Mouse (Mus musculus): ENCODE results near the gene Serpinb3d. TPM values are rescaled to one million over a fixed set of nuclear protein-coding genes. Genes with fewer than 3 reads are reported as not detected.
"Not testable (repeated sequence)": the region's sequence is repeated elsewhere in the genome, so short reads cannot be mapped to it uniquely, and the experiment has no call there.

The Serpinb3d gene
- polyA plus RNA-seq (2015; fragmentation: Nextera tagmentation; extraction: Ambion mirVana) = not detected in 2 replicates

- H3K4me2 ChIP-seq (replicated peaks) = no peak within 1 kb of the TSS
- no peak for ATAC-seq (ENCODE audit: insufficient number of reproducible peaks, low FRiP score, low TSS enrichment, low read depth)
- no peaks in the 10 kb centered on the region for H3K4me1 ChIP-seq
- no peak within 1 kb of the TSS for H3K9ac ChIP-seq
- H3K9me3 ChIP-seq (replicated peaks) = no peaks in the 10 kb centered on the region
- no peaks in the 10 kb centered on the region for H3K36me3 ChIP-seq
- no peaks in the 10 kb centered on the region for H3K27me3 ChIP-seq
- H3K4me3 ChIP-seq (replicated peaks) = no peak within 1 kb of the TSS
- no peak within 1 kb of the TSS for H3K27ac ChIP-seq (replicated peaks)
Measured at GRCm38 (mm10) chr1:107083406-107083805, at the start of gene Serpinb3d. Gene Serpinb3d (minus strand): TSS chr1:107083506.

GRCm38 (mm10) chr1:107127453-107127852 is 44.1 kb upstream of the Serpinb3d start:
- not testable (repeated sequence) for H3K9ac ChIP-seq; ATAC-seq (ENCODE audit: insufficient number of reproducible peaks, low FRiP score, low TSS enrichment, low read depth); H3K27me3 ChIP-seq; H3K36me3 ChIP-seq; H3K27ac ChIP-seq (replicated peaks); H3K4me1 ChIP-seq; H3K9me3 ChIP-seq (replicated peaks); H3K4me2 ChIP-seq (replicated peaks); H3K4me3 ChIP-seq (replicated peaks)

GRCm38 (mm10) chr1:107098417-107098816 is 15.1 kb upstream of the Serpinb3d start:
- H3K4me2 ChIP-seq (replicated peaks) = no peak overlapping the region
- no peak overlapping the region for H3K9ac ChIP-seq
- H3K27me3 ChIP-seq = no peaks in the 10 kb centered on the region
- no peaks in the 10 kb centered on the region for H3K9me3 ChIP-seq (replicated peaks)
- no peaks in the 10 kb centered on the region for H3K36me3 ChIP-seq
- no peak for ATAC-seq (ENCODE audit: insufficient number of reproducible peaks, low FRiP score, low TSS enrichment, low read depth)
- H3K27ac ChIP-seq (replicated peaks) = no peak overlapping the region
- H3K4me3 ChIP-seq (replicated peaks) = no peak overlapping the region
- WGBS = 82% methylated on average over 2 of the region's 2 CpGs
- no peaks in the 10 kb centered on the region for H3K4me1 ChIP-seq

GRCm38 (mm10) chr1:107052203-107052602 is 31.1 kb downstream of the Serpinb3d start, which contains the start of gene Serpinb3a:
Gene Serpinb3a (minus strand): TSS chr1:107052303.
- ATAC-seq (ENCODE audit: insufficient number of reproducible peaks, low FRiP score, low TSS enrichment, low read depth) = no peak
- Histone ChIP-seq H3K9ac (no peak within 1 kb of the TSS), H3K9me3 (replicated peaks) (no peaks in the 10 kb centered on the region), H3K27ac (replicated peaks) (no peak within 1 kb of the TSS), H3K27me3 (no peaks in the 10 kb centered on the region), H3K36me3 (no peaks in the 10 kb centered on the region), H3K4me3 (replicated peaks) (no peak within 1 kb of the TSS), H3K4me2 (replicated peaks) (no peak within 1 kb of the TSS), H3K4me1 (no peaks in the 10 kb centered on the region)
- 72% methylated on average over 1 of the region's 1 CpGs for WGBS

GRCm38 (mm10) chr1:107034236-107034635 is 49.1 kb downstream of the Serpinb3d start:
- H3K4me1 ChIP-seq = not testable (repeated sequence)
- 84% methylated on average over 3 of the region's 3 CpGs for WGBS

More at GRCm38 (mm10) chr1:107034236-107034635, 49.1 kb downstream of the Serpinb3d start:
- not testable (repeated sequence) for H3K9ac ChIP-seq; ATAC-seq (ENCODE audit: insufficient number of reproducible peaks, low FRiP score, low TSS enrichment, low read depth); H3K27ac ChIP-seq (replicated peaks); H3K9me3 ChIP-seq (replicated peaks); H3K4me2 ChIP-seq (replicated peaks); H3K27me3 ChIP-seq; H3K36me3 ChIP-seq; H3K4me3 ChIP-seq (replicated peaks)

Other genes with a start within 250 kb of the Serpinb3d start
- 73.5 and 86.0 TPM in 2 replicates for gene Serpinb5, start 222.3 kb downstream of the Serpinb3d start, polyA plus RNA-seq (2015; fragmentation: Nextera tagmentation; extraction: Ambion mirVana)
- 37.3 and 38.6 TPM in 2 replicates for gene Serpinb12, start 149.1 kb downstream of the Serpinb3d start, polyA plus RNA-seq (2015; fragmentation: Nextera tagmentation; extraction: Ambion mirVana)
- 0.13 TPM in 1 of 2 replicates, not detected in the other for gene Serpinb13, start 102.5 kb downstream of the Serpinb3d start, polyA plus RNA-seq (2015; fragmentation: Nextera tagmentation; extraction: Ambion mirVana)
- gene Serpinb3a, start 31.2 kb downstream of the Serpinb3d start, polyA plus RNA-seq (2015; fragmentation: Nextera tagmentation; extraction: Ambion mirVana) = 46.8 and 48.0 TPM in 2 replicates
- gene Serpinb3b, start 194.9 kb upstream of the Serpinb3d start, polyA plus RNA-seq (2015; fragmentation: Nextera tagmentation; extraction: Ambion mirVana) = 6.2 and 7.4 TPM in 2 replicates
- gene Serpinb3c, start 194.9 kb upstream of the Serpinb3d start, polyA plus RNA-seq (2015; fragmentation: Nextera tagmentation; extraction: Ambion mirVana) = 4.1 and 5.2 TPM in 2 replicates